Mouse (Mus musculus): ENCODE results near the gene Col18a1.
A peak's percentile ranks its signal among the peaks of the same experiment; 100 is the strongest.

DNA sequence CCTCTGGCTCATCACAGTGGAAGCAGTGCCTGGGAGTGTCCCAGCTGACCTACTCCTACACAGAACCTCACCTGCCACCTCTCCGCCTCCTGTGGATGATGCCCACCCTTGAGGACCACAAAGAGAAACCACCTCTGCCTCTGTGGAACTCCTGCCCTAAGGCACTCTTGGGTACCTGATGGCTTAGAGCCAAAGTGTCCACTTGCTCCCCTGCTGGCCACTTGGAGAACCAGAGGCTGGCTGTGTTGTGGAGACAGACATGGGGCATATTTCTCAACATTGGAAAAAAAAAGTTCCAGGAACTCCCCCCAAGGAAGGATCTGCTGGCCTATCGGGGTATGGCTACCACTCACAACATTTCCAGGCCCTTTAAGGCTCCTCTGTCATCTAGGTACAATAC lies 22.0 kb downstream of the Col18a1 start:
- peak; percentile 62 for TF ChIP-seq CTCF (IDR thresholded peaks at IDR 0.05; ENCODE audit: insufficient read depth, low read length)
- no peak for TF ChIP-seq POLR2A (IDR thresholded peaks at IDR 0.05; ENCODE audit: borderline replicate concordance, extremely low read depth, low read depth, low read length)

All from lung, adult 2 months (tissue).